8 mouse cellular contexts compared by ENCODE assay signal in genomic region chr12:54696242-54697002, GRCm38 (mm10). TPM values are rescaled to one million over a fixed set of nuclear protein-coding genes. Genes with fewer than 3 reads are reported as not detected.
A peak's percentile ranks its signal among the peaks of the same experiment; 100 is the strongest.
DNase-seq lines count a peak whose midpoint lies in the region; ATAC-seq lines count a peak whose summit lies in the region.

No protein-coding gene starts in this region.

- no peaks in the 10 kb centered on the region for H3K27me3 ChIP-seq in hindbrain, embryonic 12.5 days

- H3K4me3 ChIP-seq in hindbrain, embryonic 12.5 days = peak overlapping the region; percentile 75

- H3K36me3 ChIP-seq in hindbrain, embryonic 12.5 days = peaks cover 7% of the 10 kb centered on the region; the same call in 1 of the 2 replicates

- peak overlapping the region; percentile 84 for H3K9ac ChIP-seq in hindbrain, embryonic 12.5 days

- peaks cover 4% of the 10 kb centered on the region; the same call in 1 of the 2 replicates for H3K4me1 ChIP-seq in hindbrain, embryonic 12.5 days

- H3K4me2 ChIP-seq in hindbrain, embryonic 12.5 days (replicated peaks) = peak overlapping the region; percentile 59

- no peaks in the 10 kb centered on the region for H3K9me3 ChIP-seq in hindbrain, embryonic 12.5 days (replicated peaks)

- peak; percentile 90 for ATAC-seq in hindbrain, embryonic 12.5 days (ENCODE audit: low FRiP score)

- DNase-seq in Muller cell, postnatal 12 days (ENCODE audit: inconsistent ontology term) = peak; percentile 97
- peak; percentile 95 for DNase-seq in cerebellum, adult 9-11 months
- DNase-seq in frontal cortex, adult 2 months (ENCODE audit: extremely low spot score in 1 of 2, low spot score in 1 of 2) = peak; percentile 88 to 95
- DNase-seq in layer of hippocampus, postnatal 14 days (ENCODE audit: low spot score in 2 of 2) = peak; percentile 93 to 97
- peak; percentile 96 for DNase-seq in lung, postnatal 14 days
- peak; percentile 90 for DNase-seq in retina, adult 2 months (ENCODE audit: low read depth, low spot score)
- peak; percentile 93 to 95 for DNase-seq in thymus, postnatal 36 days

- H3K27ac ChIP-seq in hindbrain, embryonic 12.5 days = peak overlapping the region; percentile 98

- 0% methylated on average over 32 of the region's 32 CpGs for WGBS in hindbrain, embryonic 12.5 days

RNA-seq across cellular contexts. Expression of gene Eapp, which starts 0.7 kb away (rescaled TPM):
- 26.9 and 30.2 TPM in 2 replicates for polyA plus RNA-seq in frontal cortex, adult 2 months (2012; rRNA removed)
- 79.8 and 85.3 TPM in 2 replicates for polyA plus RNA-seq in hindbrain, embryonic 12.5 days (2016; fragmentation: Nextera tagmentation; extraction: Ambion mirVana)
- total RNA-seq in layer of hippocampus, postnatal 14 days (2021) = 10 to 100 TPM; 39.2 to 40.1 TPM

RNA-seq across cellular contexts. Expression of gene Sptssa, which starts 40.0 kb away (rescaled TPM):
- 55.3 and 56.0 TPM in 2 replicates for polyA plus RNA-seq in frontal cortex, adult 2 months (2012; rRNA removed)
- 166 and 176 TPM in 2 replicates for polyA plus RNA-seq in hindbrain, embryonic 12.5 days (2016; fragmentation: Nextera tagmentation; extraction: Ambion mirVana)
- total RNA-seq in layer of hippocampus, postnatal 14 days (2021) = 10 to 100 TPM; 30.9 to 35.2 TPM

Comparison
In these comparisons a context has a peak if more than half of its experiments do, and no peak if none do; other contexts are left out.
1. Peak in every context shown above with its lines: DNase-seq, ATAC-seq, H3K4me3 ChIP-seq and H3K27ac ChIP-seq.